Mouse (Mus musculus): ENCODE results near the gene Itpr2.

- TF ChIP-seq CTCF (IDR thresholded peaks at IDR 0.05; ENCODE audit: control insufficient read depth, insufficient read depth, low read length), result no peak
- no peak for TF ChIP-seq POLR2A (IDR thresholded peaks at IDR 0.05; ENCODE audit: borderline replicate concordance, control insufficient read depth, low read depth, low read length)
Measured at GRCm38 (mm10) chr6:146111781-146112180, 390.2 kb downstream of the Itpr2 start.

All from bone marrow, adult 2 months (tissue).